Mouse (Mus musculus) hindbrain, embryonic 15.5 days (tissue): ENCODE data around the gene Pbrm1. TPM values are rescaled to one million over a fixed set of nuclear protein-coding genes. Genes with fewer than 3 reads are reported as not detected.

ENCODE experiments used
- ATAC-seq: fragments of 200-750 bp; cut with Nextera tagmentation; 2 replicates; pipeline ENCODE4 v1.8.0; 2017; ENCODE audit warnings: low read depth, moderate number of reproducible peaks, moderate TSS enrichment; ENCODE audit not compliant: low FRiP score
- H3K27ac ChIP-seq: fragments of 300-500 bp; sonication (generic); replicated peaks from 2 replicates; pipeline ENCODE4 v1.5.1; 2015; ENCODE audit warnings: mild to moderate bottlenecking, inconsistent platforms
- H3K27me3 ChIP-seq: fragments of 300-500 bp; sonication (generic); 2 replicates; pipeline ENCODE4 v1.6.1; 2015; ENCODE audit warnings: control low read depth, inconsistent platforms
- H3K36me3 ChIP-seq: fragments of 300-500 bp; sonication (generic); 2 replicates; pipeline ENCODE4 v1.6.1; 2015; ENCODE audit warnings: control low read depth, inconsistent platforms
- H3K4me1 ChIP-seq: fragments of 300-500 bp; sonication (generic); replicated peaks from 2 replicates; pipeline ENCODE4 v1.6.1; 2015; ENCODE audit warnings: control low read depth, inconsistent platforms
- H3K4me2 ChIP-seq: fragments of 300-500 bp; sonication (generic); 2 replicates; pipeline ENCODE4 v1.6.1; 2015; ENCODE audit warnings: moderate library complexity, mild to moderate bottlenecking, inconsistent platforms
- H3K4me3 ChIP-seq: fragments of 300-500 bp; sonication (generic); 2 replicates; pipeline ENCODE4 v1.5.1; 2015; ENCODE audit warnings: mild to moderate bottlenecking, inconsistent platforms
- H3K9ac ChIP-seq: fragments of 300-500 bp; sonication (generic); 2 replicates; pipeline ENCODE4 v1.6.1; 2015; ENCODE audit warnings: inconsistent platforms
- H3K9me3 ChIP-seq: fragments of 300-500 bp; sonication (generic); 2 replicates; pipeline ENCODE4 v1.6.1; 2016; ENCODE audit warnings: control low read depth, inconsistent platforms
- WGBS: fragments of 180-500 bp; shearing (Covaris S2); methylation state at CpG from one replicate; pipeline ENCODE4 v1.1.7; 2015; 5-methylcytosine and 5-hydroxymethylcytosine counted together
- polyA plus RNA-seq: library from polyadenylated mRNA; unstranded; fragments of >200 nt; fragmentation: Nextera tagmentation; extraction: Ambion mirVana; gene quantifications from 2 replicates; pipeline ENCODE4 v1.2.1, GENCODE M21; 2015

Pbrm1 gene
- polyA plus RNA-seq, 1 experiment from 2014 or later, result 117 TPM

GRCm38 (mm10) chr14:31137281-31137595 is 118.3 kb downstream of the Pbrm1 start:
- ATAC-seq, result no peak
- no peak overlapping the region for H3K4me2 ChIP-seq
- WGBS, result 80% methylated on average over 10 of the region's 10 CpGs
- H3K4me3 ChIP-seq, result no peak overlapping the region
- no peaks in the 10 kb centered on the region for H3K27me3 ChIP-seq
- no peaks in the 10 kb centered on the region for H3K9me3 ChIP-seq
- H3K9ac ChIP-seq, result no peak overlapping the region
- H3K36me3 ChIP-seq, result peaks cover 30% of the 10 kb centered on the region
- H3K4me1 ChIP-seq, result peaks cover 29% of the 10 kb centered on the region
- H3K27ac ChIP-seq, result no peak overlapping the region

GRCm38 (mm10) chr14:31137791-31138190 is 118.9 kb downstream of the Pbrm1 start:
- Histone ChIP-seq H3K36me3 (peaks cover 30% of the 10 kb centered on the region), H3K27ac (no peak overlapping the region), H3K4me1 (peaks cover 24% of the 10 kb centered on the region), H3K4me3 (no peak overlapping the region), H3K9me3 (no peaks in the 10 kb centered on the region), H3K27me3 (no peaks in the 10 kb centered on the region), H3K4me2 (no peak overlapping the region), H3K9ac (no peak overlapping the region)
- WGBS, result 75% methylated on average over 11 of the region's 11 CpGs
- no peak for ATAC-seq

GRCm38 (mm10) chr14:31138219-31138896 is 119.4 kb downstream of the Pbrm1 start:
- 81% methylated on average over 23 of the region's 35 CpGs for WGBS
- ATAC-seq, result no peak
- Histone ChIP-seq H3K27ac (no peak overlapping the region), H3K4me1 (peaks cover 18% of the 10 kb centered on the region), H3K9ac (no peak overlapping the region), H3K4me3 (no peak overlapping the region), H3K4me2 (no peak overlapping the region), H3K27me3 (no peaks in the 10 kb centered on the region), H3K36me3 (peaks cover 30% of the 10 kb centered on the region), H3K9me3 (no peaks in the 10 kb centered on the region)

- H3K36me3 ChIP-seq, result peaks cover 30% of the 10 kb centered on the region
- no peak for ATAC-seq
- H3K9ac ChIP-seq, result no peak overlapping the region
- H3K4me3 ChIP-seq, result no peak overlapping the region
- WGBS, result 93% methylated on average over 9 of the region's 9 CpGs
- no peaks in the 10 kb centered on the region for H3K9me3 ChIP-seq
- H3K4me1 ChIP-seq, result peaks cover 12% of the 10 kb centered on the region
- H3K27ac ChIP-seq, result no peak overlapping the region
- H3K27me3 ChIP-seq, result no peaks in the 10 kb centered on the region
- no peak overlapping the region for H3K4me2 ChIP-seq
Observed at GRCm38 (mm10) chr14:31138897-31139429, 120.0 kb downstream of the Pbrm1 start.

GRCm38 (mm10) chr14:31139666-31140065 is 120.7 kb downstream of the Pbrm1 start:
- Histone ChIP-seq H3K36me3 (peaks cover 30% of the 10 kb centered on the region), H3K27me3 (no peaks in the 10 kb centered on the region), H3K4me2 (no peak overlapping the region), H3K27ac (no peak overlapping the region), H3K4me3 (no peak overlapping the region), H3K9ac (no peak overlapping the region), H3K9me3 (no peaks in the 10 kb centered on the region), H3K4me1 (peaks cover 5% of the 10 kb centered on the region)
- ATAC-seq, result no peak
- WGBS, result 94% methylated on average over 12 of the region's 12 CpGs

GRCm38 (mm10) chr14:31140141-31140540 is 121.2 kb downstream of the Pbrm1 start:
- no peaks in the 10 kb centered on the region for H3K9me3 ChIP-seq

GRCm38 (mm10) chr14:31141011-31141410 is 122.1 kb downstream of the Pbrm1 start:
- H3K27ac ChIP-seq, result no peak overlapping the region
- 95% methylated on average over 14 of the region's 14 CpGs for WGBS
- ATAC-seq, result no peak
- H3K27me3 ChIP-seq, result no peaks in the 10 kb centered on the region
- no peak overlapping the region for H3K4me3 ChIP-seq
- H3K4me2 ChIP-seq, result no peak overlapping the region
- no peak overlapping the region for H3K9ac ChIP-seq
- peaks cover 22% of the 10 kb centered on the region for H3K36me3 ChIP-seq
- peaks cover 5% of the 10 kb centered on the region for H3K4me1 ChIP-seq
- H3K9me3 ChIP-seq, result no peaks in the 10 kb centered on the region

More at GRCm38 (mm10) chr14:31140141-31140540, 121.2 kb downstream of the Pbrm1 start:
- Histone ChIP-seq H3K36me3 (peaks cover 30% of the 10 kb centered on the region), H3K4me3 (no peak overlapping the region), H3K27me3 (no peaks in the 10 kb centered on the region), H3K27ac (no peak overlapping the region), H3K9ac (no peak overlapping the region), H3K4me1 (peaks cover 5% of the 10 kb centered on the region), H3K4me2 (no peak overlapping the region)
- no peak for ATAC-seq
- WGBS, result 93% methylated on average over 15 of the region's 15 CpGs

GRCm38 (mm10) chr14:31145694-31146093 is 126.8 kb downstream of the Pbrm1 start:
- no peaks in the 10 kb centered on the region; the same call in 1 of the 2 replicates for H3K36me3 ChIP-seq
- H3K4me3 ChIP-seq, result no peak overlapping the region
- H3K9me3 ChIP-seq, result no peaks in the 10 kb centered on the region
- no peak overlapping the region for H3K4me2 ChIP-seq
- no peaks in the 10 kb centered on the region for H3K27me3 ChIP-seq
- no peak for ATAC-seq
- no peak overlapping the region for H3K27ac ChIP-seq
- WGBS, result 89% methylated on average over 11 of the region's 11 CpGs
- no peak overlapping the region for H3K9ac ChIP-seq
- H3K4me1 ChIP-seq, result no peaks in the 10 kb centered on the region

- Histone ChIP-seq H3K9ac (no peak overlapping the region), H3K9me3 (no peaks in the 10 kb centered on the region), H3K4me2 (no peak overlapping the region), H3K36me3 (no peaks in the 10 kb centered on the region), H3K27ac (no peak overlapping the region), H3K27me3 (no peaks in the 10 kb centered on the region), H3K4me1 (0 out of 2 replicates have a peak, but pooled peaks cover under 1% of the 10 kb centered on the region), H3K4me3 (no peak overlapping the region)
- WGBS, result 79% methylated on average over 27 of the region's 27 CpGs
- no peak for ATAC-seq
Observed at GRCm38 (mm10) chr14:31160196-31161150, 141.5 kb downstream of the Pbrm1 start.

GRCm38 (mm10) chr14:31161191-31161590 is 142.3 kb downstream of the Pbrm1 start:
- H3K27ac ChIP-seq, result no peak overlapping the region
- 90% methylated on average over 7 of the region's 7 CpGs for WGBS
- H3K27me3 ChIP-seq, result no peaks in the 10 kb centered on the region
- no peak overlapping the region for H3K4me2 ChIP-seq
- no peak for ATAC-seq
- H3K4me3 ChIP-seq, result no peak overlapping the region
- no peak overlapping the region for H3K9ac ChIP-seq
- H3K4me1 ChIP-seq, result peaks cover 6% of the 10 kb centered on the region; the same call in 1 of the 2 replicates
- no peaks in the 10 kb centered on the region for H3K36me3 ChIP-seq
- H3K9me3 ChIP-seq, result no peaks in the 10 kb centered on the region

- WGBS, result 64% methylated on average over 10 of the region's 10 CpGs
- ATAC-seq, result 0 out of 2 replicates have a peak, but pooled peaks have one; percentile 24
- H3K9ac ChIP-seq, result no peak overlapping the region
Observed at GRCm38 (mm10) chr14:31161638-31162037, 142.7 kb downstream of the Pbrm1 start.

GRCm38 (mm10) chr14:31164067-31164466 is 145.1 kb downstream of the Pbrm1 start:
- WGBS, result 80% methylated on average over 8 of the region's 8 CpGs
- ATAC-seq, result no peak
- peaks cover 18% of the 10 kb centered on the region for H3K4me1 ChIP-seq

More at GRCm38 (mm10) chr14:31161638-31162037, 142.7 kb downstream of the Pbrm1 start:
- H3K27ac ChIP-seq, result no peak overlapping the region
- H3K4me2 ChIP-seq, result no peak overlapping the region
- no peaks in the 10 kb centered on the region for H3K9me3 ChIP-seq
- H3K27me3 ChIP-seq, result no peaks in the 10 kb centered on the region
- H3K4me3 ChIP-seq, result no peak overlapping the region
- peaks cover 11% of the 10 kb centered on the region; the same call in 1 of the 2 replicates for H3K4me1 ChIP-seq
- H3K36me3 ChIP-seq, result no peaks in the 10 kb centered on the region

More at GRCm38 (mm10) chr14:31164067-31164466, 145.1 kb downstream of the Pbrm1 start:
- no peaks in the 10 kb centered on the region for H3K9me3 ChIP-seq
- no peak overlapping the region for H3K4me2 ChIP-seq
- no peaks in the 10 kb centered on the region for H3K27me3 ChIP-seq
- H3K9ac ChIP-seq, result no peak overlapping the region
- H3K36me3 ChIP-seq, result no peaks in the 10 kb centered on the region
- H3K27ac ChIP-seq, result no peak overlapping the region
- no peak overlapping the region for H3K4me3 ChIP-seq
